Mouse (Mus musculus) natural killer cell, adult 2 months (primary cell): Measurements from ENCODE around the gene Crlf3.
"Not testable (repeated sequence)": the region's sequence is repeated elsewhere in the genome, so short reads cannot be mapped to it uniquely, and the experiment has no call there.

ENCODE experiments used
- DNase-seq, 2 experiments: peaks; one replicate each; pipeline ENCODE4 v3.0.0; 2022; ENCODE audit warnings: low spot score in 2 of 2

Gene Crlf3

DNA sequence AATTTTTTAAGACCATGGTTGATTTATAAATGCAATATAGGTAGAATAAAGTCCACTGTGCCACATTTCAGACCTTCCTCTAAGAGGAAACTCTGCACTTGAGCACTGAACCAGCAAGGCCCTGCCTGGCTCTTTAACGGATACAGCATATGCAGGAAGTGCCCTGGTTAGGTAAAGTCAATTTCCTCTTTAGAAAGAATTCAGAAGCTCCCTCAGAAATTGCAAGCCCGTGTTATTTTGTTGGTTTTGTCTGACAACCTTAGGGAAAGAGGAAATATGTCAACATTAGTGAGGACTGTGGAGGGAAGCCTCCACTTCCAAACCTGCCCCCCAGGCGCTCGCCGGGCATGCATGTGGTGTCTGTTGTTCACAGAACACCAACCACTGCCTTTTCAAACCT lies 13.2 kb downstream of the Crlf3 start:
- peak; percentile 20 to 42 for DNase-seq

DNA sequence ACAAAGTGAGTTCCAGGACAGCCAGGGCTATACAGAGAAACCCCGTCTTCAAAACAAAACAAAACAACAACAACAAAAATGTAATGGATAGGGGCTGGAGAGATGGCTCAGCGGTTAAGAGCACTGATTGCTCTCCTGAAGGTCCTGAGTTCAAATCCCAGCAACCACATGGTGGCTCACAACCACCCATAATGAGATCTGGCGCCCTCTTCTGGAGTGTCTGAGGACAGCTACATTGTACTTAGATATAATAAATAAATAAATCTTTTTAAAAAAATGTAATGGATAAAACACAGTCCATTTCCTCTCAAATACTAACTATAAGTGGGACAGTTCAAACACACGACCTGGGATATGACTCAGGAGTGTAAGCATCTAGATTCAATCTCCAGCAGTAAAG lies 14.4 kb downstream of the Crlf3 start:
- not testable (repeated sequence) for DNase-seq

DNA sequence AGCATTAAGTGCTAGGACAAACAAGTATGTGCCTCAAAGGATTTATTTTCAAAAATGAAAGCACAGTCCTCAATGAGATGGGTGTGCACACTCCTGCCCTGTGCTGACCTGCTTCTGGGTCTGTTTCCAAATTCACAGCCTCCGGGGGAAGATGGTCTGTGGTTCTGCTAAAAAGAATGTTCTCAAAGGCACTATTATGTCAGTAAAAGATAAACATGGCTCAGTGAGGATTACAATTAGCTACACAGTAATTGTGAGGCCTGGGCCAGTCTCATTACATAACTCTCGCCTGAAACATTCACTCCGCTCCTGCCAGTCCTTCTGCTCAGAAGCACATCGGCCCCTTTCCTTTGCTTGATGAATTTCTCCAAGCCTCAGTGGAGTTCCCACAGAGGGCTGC lies 18.6 kb downstream of the Crlf3 start:
- no peak for DNase-seq

DNA sequence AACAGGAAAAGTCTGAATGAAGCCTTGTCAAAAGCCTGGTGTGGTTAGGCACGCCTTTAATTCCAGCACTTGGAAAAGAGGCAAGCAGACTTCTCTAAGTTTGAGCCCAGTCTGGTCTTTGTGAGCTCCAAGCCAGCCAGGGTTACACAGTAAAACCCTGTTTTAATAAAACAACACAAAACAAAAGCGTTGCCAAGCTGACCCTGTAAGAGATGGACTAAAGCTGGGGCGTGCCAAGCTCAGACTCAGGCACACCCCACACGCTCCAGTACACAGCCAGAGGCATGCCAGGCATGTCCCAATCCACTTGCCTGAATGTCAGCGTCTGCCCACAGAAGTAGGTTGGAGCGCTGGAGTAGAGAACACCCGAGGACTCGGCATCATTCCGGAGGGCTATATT lies 24.6 kb downstream of the Crlf3 start:
- no peak for DNase-seq

DNA sequence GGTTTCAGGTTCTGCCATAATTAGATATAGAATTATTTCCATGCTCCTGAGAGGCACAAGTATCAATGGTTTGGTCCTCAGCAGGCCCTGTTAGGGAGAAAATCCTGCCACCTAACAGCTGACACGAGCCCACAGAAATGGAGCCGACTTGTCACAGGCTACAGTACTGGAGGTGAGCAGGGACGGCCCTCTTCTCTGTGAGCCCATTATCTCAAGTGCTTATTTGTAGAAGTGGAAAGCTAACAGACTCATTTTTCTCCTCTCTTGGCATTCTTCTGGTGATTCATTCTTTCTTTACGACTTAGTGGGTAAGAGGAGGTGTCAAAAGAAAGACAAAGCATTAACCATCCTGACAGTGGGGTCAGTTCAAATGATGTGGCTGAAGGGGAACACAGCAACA lies 26.1 kb downstream of the Crlf3 start:
- DNase-seq, result no peak

DNA sequence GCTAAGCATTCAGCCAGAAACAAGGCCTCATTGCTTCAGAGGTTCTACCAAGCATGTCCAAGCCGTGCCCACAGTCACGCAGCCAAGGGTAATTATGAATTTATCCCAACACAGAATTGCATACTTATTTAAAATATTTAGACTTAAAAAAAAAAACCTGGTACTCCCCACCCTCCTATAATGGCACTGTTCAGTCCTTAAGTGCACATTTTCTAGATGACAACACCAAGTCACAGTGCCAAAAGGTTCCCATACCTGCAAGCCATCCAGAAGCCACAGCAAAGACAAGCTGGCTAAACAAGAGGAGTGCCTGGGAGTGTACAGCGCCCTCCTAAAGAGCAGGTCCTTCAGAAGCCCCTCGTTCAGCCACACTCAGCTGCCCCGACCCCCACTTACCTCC lies 27.6 kb downstream of the Crlf3 start:
- DNase-seq, result no peak

DNA sequence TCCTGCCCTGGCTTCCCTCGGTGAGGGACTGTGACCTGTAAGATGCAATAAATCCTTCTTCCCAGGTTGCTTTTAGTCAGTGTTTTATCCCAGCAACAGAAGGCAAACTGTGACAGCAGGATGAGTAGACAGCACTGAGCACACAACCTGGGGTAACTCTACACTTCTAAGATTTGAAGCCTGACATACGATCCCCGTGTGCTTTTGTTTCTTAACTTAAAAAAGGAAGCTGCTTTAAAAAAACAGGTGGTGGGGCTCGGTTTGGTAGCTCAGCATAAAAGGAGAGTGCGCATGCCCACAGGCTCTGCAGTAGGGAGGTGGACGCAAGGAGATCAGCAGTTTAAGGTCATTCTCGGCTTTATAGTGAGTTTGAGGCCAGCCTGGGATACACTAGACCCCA lies 28.3 kb downstream of the Crlf3 start:
- DNase-seq, result no peak

DNA sequence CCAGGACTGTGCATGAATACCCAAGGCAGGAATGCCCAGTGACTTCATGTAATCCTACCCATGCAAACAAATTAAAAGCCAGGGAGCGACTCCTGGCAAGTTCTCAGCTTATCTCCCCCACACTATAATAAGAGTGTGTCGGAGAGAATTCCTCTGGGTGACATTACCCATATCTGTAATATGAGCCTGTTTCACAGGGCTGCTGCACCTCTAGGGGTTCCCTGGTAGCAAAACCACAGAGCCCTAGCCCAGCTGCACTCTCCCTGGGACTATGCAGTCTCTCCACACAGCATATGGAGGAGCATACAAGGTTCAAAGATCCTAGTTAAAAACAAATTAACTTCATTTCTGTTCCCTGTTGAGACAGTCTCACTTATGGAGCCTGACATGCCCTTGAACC lies 30.7 kb downstream of the Crlf3 start:
- no peak for DNase-seq

DNA sequence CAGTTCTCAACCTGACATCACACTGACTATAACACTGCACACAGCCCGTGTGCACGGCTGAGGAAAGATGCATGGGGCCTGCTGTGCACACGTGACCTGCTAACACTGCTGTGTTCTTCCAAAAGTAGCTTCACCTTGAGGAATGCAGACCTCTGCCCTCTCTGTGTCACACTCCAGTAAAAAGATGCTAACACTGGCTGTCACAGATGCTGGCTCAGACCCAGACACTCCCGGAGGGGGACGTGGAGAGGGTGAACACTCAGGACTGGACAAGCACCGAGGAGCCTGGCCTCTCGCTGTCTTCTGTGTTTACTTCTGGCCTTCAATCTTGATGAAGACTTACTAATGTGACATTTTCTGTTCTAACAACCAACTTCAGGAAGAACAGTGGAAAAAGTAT lies 33.9 kb downstream of the Crlf3 start:
- DNase-seq, result no peak

DNA sequence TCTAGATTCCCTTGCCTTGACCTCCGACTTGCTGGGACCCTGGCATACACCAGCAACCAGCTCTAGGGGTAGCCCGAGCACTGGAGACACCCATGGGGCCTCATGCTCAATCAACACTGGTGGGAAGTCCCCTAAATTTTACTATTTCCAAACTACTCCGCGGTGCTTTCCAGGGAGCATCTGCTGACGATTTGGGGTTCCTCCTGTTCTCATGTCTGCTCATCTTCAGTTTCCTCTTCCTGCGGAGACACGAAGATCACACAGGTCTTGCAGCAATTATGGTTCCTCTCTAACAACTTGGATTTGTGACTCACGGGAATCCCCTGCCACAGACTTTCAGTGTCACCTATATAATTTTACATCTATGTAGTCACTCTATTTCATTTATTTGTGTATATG lies 37.4 kb downstream of the Crlf3 start:
- no peak for DNase-seq

DNA sequence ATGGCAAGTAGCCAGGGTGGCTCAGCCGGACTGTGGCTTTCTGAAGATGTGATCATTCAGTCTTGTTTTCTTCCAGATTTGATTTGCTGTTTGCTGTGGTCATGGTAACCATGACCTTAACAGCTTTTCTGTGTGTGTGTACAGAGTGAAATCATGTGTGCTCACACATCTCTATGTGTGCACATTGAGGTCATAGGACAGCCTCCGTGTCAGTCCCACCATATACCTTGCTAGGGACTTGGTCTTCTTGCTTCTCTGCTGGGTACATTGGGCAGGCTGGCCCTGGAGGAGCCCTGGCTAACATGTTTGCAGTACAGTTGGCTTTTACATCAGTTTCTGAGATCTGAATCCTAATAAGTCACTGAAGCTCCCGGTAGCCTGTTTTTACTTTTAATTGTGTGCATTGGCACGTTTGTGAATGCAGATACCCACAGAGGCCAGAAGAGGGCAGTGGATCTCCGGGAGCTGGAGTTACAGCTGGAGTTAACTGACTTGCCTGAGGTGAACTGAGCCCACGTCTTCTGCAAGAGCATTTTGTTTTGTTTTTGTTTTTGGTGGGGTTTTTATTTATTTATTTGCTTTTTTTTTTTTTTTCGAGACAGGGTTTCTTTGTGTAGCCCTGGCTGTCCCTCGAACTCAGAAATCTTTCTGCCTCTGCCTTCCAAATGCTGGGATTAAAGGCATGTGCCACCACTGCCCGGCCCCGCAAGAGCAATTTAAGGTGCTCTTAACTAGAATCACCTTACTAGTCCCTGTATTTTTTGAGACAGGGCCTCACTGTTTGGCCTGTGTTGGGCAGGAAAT lies 38.0 kb downstream of the Crlf3 start:
- DNase-seq, result peak; percentile 29 to 48

DNA sequence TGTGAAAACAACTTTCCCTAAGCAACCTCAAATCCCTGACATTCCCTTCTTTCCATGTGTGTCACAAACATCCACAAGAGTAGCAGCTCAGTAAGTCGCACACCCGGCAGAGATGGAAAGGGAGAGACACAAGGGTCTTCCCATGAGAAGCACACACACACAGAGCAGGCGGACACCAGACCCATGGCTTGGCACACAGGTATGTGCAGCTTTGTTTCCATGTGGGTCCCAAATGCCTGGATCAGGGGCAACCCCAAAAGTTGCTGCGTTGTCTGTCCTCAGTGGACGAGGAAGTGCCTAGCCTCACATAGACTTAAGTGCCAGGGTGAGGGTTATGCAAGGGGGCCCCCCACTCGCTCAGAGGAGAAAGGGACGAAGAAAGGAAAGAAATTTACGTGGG lies 43.3 kb downstream of the Crlf3 start:
- DNase-seq, result no peak

DNA sequence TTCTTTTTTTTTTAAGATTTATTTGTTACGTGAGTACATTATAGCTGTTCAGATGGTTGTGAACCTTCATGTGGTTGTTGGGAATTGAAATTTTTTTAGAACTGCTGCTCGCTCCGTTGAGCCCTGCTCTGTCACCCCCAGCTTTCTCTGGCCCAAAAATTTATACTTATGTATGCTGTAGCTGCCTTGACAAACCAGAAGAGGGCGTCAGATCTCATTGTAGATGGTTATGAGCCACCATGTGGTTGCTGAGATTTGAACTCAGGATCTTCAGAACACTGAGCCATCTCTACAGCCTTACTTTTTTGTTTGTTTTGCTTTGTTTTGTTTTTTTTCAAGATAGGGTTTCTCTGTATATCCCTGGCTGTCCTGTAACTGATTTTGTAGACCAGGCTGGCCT lies 59.5 kb downstream of the Crlf3 start:
- no peak for DNase-seq

DNA sequence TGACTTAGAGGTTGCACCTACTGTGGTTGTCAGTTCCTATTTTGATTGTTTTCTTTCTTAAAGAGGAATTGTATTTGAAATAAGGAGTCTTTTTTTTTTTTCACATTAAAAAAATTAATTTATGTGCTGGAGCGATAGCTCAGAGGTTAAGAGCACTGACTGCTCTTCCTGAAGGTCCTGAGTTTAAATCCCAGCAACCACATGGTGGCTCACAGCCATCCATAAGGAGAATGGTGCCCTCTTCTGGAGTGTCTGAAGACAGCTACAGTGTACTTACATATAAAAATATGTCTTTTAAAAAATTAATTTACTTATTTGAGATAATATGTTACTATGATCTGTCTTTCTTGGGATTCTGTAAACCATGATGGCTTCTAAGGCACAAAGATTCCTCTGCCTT lies 61.0 kb downstream of the Crlf3 start:
- DNase-seq, result no peak

DNA sequence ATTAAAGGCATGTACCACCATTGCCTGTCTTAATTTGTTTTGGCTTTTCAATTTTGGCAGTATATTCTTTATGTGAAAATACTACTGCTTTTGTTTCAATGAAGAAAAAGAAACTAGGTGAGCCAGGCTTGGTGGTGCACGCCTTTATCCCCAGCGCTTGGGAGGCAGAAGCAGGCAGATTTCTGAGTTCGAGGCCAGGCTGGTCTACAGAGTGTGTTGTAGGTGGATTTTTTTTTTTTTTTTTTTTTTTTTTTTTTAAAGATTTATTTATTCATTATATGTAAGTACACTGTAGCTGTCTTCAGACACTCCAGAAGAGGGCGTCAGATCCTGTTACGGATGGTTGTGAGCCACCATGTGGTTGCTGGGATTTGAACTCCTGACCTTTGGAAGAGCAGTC lies 64.3 kb downstream of the Crlf3 start:
- not testable (repeated sequence) for DNase-seq
